Mouse (Mus musculus) thymus, adult 2 months (tissue): Measurements from ENCODE around the gene Cyp2j9. TPM values are rescaled to one million over a fixed set of nuclear protein-coding genes. Genes with fewer than 3 reads are reported as not detected.
A peak's percentile ranks its signal among the peaks of the same experiment; 100 is the strongest.

Experiments
- DNase-seq: peaks from one replicate; pipeline ENCODE4 v3.0.0; 2021
- H3K27ac ChIP-seq: fragments of 200-500 bp; 2 replicates; pipeline ENCODE4 v1.5.1; 2012; ENCODE audit warnings: low read length, control low read depth; ENCODE audit not compliant: control insufficient read depth, insufficient read depth
- H3K27me3 ChIP-seq: fragments of 200-500 bp; 2 replicates; pipeline ENCODE4 v1.6.1; 2012; ENCODE audit warnings: mild to moderate bottlenecking, low read length, moderate library complexity, mixed read lengths; ENCODE audit not compliant: control insufficient read depth, insufficient read depth
- H3K36me3 ChIP-seq: fragments of 200-500 bp; 2 replicates; pipeline ENCODE4 v1.6.1; 2012; ENCODE audit warnings: mild to moderate bottlenecking, low read length, moderate library complexity; ENCODE audit not compliant: control insufficient read depth, insufficient read depth
- H3K4me1 ChIP-seq: fragments of 200-500 bp; replicated peaks from 2 replicates; pipeline ENCODE4 v1.6.1; 2012; ENCODE audit warnings: low read length; ENCODE audit not compliant: control insufficient read depth, insufficient read depth
- H3K4me3 ChIP-seq: fragments of 200-500 bp; 2 replicates; pipeline ENCODE4 v1.5.1; 2012; ENCODE audit warnings: mild to moderate bottlenecking, low read length, control low read depth, moderate library complexity; ENCODE audit not compliant: control insufficient read depth, insufficient read depth
- CTCF ChIP-seq: fragments of 200-500 bp; IDR thresholded peaks from 2 replicates; pipeline ENCODE4 v1.5.1; 2012; ENCODE audit warnings: mild to moderate bottlenecking, control low read depth, low read length, moderate library complexity, borderline replicate concordance; ENCODE audit not compliant: control insufficient read depth, poor library complexity, insufficient read depth; ENCODE audit errors: extremely low read depth
- POLR2A ChIP-seq: fragments of 200-500 bp; IDR thresholded peaks from 2 replicates; pipeline ENCODE4 v1.6.1; 2012; ENCODE audit warnings: mild to moderate bottlenecking, low read length, control low read depth, moderate library complexity; ENCODE audit not compliant: control insufficient read depth, poor library complexity, insufficient read depth; ENCODE audit errors: extremely low read depth
- WGBS: fragments of 180-500 bp; shearing (Covaris S2); methylation state at CpG from one replicate; pipeline ENCODE4 v1.1.7; 2018; 5-methylcytosine and 5-hydroxymethylcytosine counted together
- polyA plus RNA-seq: library from polyadenylated mRNA; depleted of rRNA; stranded (reverse); fragments of >200 nt; gene quantifications from 2 replicates; pipeline ENCODE4 v1.2.3, GENCODE M21; 2012

The Cyp2j9 gene
- polyA plus RNA-seq, 1 experiment, result 1.3 TPM

GRCm38 (mm10) chr4:96567988-96568387 lies 23.4 kb downstream of the Cyp2j9 start:
- WGBS, result 84% methylated on average over 1 of the region's 1 CpGs
- H3K27me3 ChIP-seq, result no peaks in the 10 kb centered on the region
- no peak overlapping the region for H3K4me3 ChIP-seq
- no peak overlapping the region for H3K27ac ChIP-seq
- TF ChIP-seq POLR2A (no peak), CTCF (no peak)
- no peak for DNase-seq
- H3K36me3 ChIP-seq, result no peaks in the 10 kb centered on the region
- H3K4me1 ChIP-seq, result no peaks in the 10 kb centered on the region

DNA sequence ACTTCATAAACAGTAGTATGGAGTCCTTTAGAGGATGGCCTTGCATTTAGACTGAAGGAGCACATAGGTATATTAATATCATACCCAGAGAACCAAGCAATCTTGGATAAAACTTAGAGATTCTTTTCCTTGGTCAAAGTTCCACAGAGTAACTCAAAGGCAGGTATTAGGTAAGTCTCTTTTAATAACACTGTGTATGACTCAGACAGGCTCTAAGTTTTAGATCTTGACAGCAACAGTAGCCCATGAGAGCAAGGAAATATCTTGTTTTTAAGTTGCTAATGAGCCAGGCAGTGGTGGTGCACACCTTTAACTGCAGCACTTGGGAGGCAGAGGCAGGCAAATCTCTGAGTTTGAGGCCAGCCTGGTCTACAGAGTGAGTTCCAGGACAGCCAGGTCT lies 25.6 kb downstream of the Cyp2j9 start:
- no peaks in the 10 kb centered on the region for H3K27me3 ChIP-seq
- H3K36me3 ChIP-seq, result no peaks in the 10 kb centered on the region
- no peak for TF ChIP-seq POLR2A
- TF ChIP-seq CTCF, result no peak
- H3K4me1 ChIP-seq, result no peaks in the 10 kb centered on the region
- H3K27ac ChIP-seq, result no peak overlapping the region
- DNase-seq, result no peak
- no peak overlapping the region for H3K4me3 ChIP-seq

DNA sequence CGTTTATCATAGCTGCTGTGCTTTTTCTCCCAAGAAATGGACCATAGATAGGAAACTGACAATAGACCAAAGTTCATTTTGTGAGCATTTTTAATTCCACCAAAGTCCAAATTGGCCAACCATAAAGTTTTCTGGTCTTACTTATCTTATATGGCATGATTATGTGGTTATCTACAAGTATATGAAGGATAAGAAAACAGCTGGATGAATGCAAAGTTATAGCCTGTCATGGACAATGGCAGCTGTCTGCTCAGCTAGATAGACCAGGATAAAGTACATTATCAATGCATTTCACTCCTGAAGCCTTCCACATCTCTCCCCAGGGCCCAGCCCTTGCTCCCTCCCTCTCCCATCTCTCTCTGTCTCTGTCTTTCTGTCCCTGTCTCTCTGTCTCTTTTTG lies 30.9 kb downstream of the Cyp2j9 start:
- Histone ChIP-seq H3K36me3 (no peaks in the 10 kb centered on the region), H3K4me1 (no peaks in the 10 kb centered on the region), H3K27ac (no peak overlapping the region), H3K27me3 (no peaks in the 10 kb centered on the region), H3K4me3 (no peak overlapping the region)
- TF ChIP-seq CTCF (no peak), POLR2A (no peak)
- WGBS, result 93% methylated on average over 1 of the region's 1 CpGs
- DNase-seq, result no peak

DNA sequence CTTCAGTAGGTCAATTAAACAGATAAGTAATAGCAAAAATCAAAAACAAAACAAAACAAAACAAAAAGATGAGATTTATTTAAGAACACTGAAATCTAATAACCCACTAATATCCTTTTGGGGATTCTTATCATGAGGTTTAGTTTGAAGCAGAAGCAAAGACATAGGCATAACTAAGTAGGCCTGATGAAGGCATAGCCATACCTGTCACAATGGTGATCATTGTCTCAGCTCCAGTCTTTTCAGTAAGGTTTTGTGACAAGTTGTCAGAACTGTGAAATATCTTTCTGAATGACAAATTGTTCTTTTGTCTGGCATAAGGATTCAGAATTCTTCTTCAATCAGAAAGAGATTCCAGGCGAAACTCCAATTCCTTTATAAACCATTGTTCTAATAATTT lies 31.6 kb downstream of the Cyp2j9 start:
- no peak overlapping the region for H3K27ac ChIP-seq
- DNase-seq, result no peak
- H3K4me3 ChIP-seq, result no peak overlapping the region
- no peaks in the 10 kb centered on the region for H3K36me3 ChIP-seq
- TF ChIP-seq CTCF (no peak), POLR2A (no peak)
- no peaks in the 10 kb centered on the region for H3K27me3 ChIP-seq
- H3K4me1 ChIP-seq, result no peaks in the 10 kb centered on the region
- 86% methylated on average over 1 of the region's 1 CpGs for WGBS

DNA sequence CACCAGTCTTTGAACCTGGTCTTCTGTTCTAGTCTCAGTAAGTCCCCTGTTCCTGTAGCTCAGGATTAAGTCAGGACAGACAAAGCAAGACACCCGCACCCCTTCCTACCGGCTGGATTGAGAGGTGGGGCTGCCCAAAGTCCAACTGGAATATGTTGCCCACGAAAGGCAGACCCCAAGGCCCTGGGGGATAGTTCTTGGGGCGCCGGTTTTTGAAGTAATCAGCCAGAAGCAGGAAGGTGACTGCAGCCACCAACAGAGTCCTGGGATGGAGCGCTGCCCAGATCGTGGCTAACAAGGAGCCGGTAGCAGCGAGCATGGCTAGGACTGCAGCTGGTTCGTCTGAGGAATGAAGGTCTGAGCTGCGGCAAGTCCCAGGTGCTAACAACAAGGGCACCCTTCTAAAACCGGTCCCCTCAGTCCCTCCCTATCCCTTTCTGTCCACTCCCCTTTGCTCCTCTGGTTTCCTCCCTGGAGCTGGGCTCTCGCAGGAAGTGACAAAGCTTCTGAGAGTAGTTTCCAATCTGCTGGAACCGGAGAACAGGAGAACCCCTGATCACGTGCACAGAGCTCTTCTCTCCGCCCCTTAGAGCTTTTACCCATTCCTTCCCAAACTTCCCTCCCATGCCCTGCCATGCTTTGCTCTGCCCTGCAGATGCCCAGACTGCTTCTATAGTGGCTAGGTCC lies 38.1 kb downstream of the Cyp2j9 start, which contains the start of gene Cyp2j6:
Gene Cyp2j6, minus strand, starts transcription at position 529 of the 687 bp plus-strand sequence.
- no peak within 1 kb of the TSS for H3K27ac ChIP-seq
- TF ChIP-seq POLR2A (no peak), CTCF (no peak)
- DNase-seq, result peak; percentile 1
- H3K27me3 ChIP-seq, result no peaks in the 10 kb centered on the region
- no peaks in the 10 kb centered on the region for H3K36me3 ChIP-seq
- peak within 1 kb of the TSS; percentile 45 for H3K4me3 ChIP-seq
- 0 out of 2 replicates have a peak, but pooled peaks cover 7% of the 10 kb centered on the region for H3K4me1 ChIP-seq
- 2% methylated on average over 16 of the region's 16 CpGs for WGBS

DNA sequence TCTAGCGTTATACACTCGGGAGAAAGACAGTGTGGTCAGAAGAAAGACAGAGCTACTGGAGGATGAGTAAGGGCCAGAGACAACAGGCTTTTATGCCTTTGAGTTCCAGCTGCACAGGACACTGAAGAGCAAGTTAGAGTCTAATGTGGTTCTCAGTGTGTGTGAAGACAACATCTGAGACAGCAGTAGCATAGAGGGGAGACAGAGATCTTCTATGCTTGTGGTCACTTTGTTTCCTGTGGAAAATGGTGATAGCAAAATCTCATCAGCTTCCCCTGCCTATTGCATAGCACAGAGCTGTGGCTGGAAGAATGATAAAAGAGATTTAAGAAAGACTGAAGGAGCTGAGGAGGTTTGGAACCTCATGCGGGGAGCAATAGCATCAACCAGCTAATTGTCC lies 39.8 kb downstream of the Cyp2j9 start:
- no peak for TF ChIP-seq CTCF
- TF ChIP-seq POLR2A, result no peak
- Histone ChIP-seq H3K27ac (no peak overlapping the region), H3K36me3 (no peaks in the 10 kb centered on the region), H3K4me3 (no peak overlapping the region), H3K27me3 (no peaks in the 10 kb centered on the region), H3K4me1 (0 out of 2 replicates have a peak, but pooled peaks cover 7% of the 10 kb centered on the region)
- 8% methylated on average over 3 of the region's 3 CpGs for WGBS
- DNase-seq, result no peak
